Mouse (Mus musculus): ENCODE results near the gene Ube4b.
"Not testable (repeated sequence)": the region's sequence is repeated elsewhere in the genome, so short reads cannot be mapped to it uniquely, and the experiment has no call there.

Ube4b gene

GRCm38 (mm10) chr4:149426325-149427199, at the start of gene Ube4b:
TSS of gene Ube4b (minus strand) at chr4:149426749.
- DNase-seq (ENCODE audit: low read depth, low spot score) = peak; percentile 99

- no peak for DNase-seq (ENCODE audit: low read depth, low spot score)
These were observed 48.5 kb upstream of the Ube4b start for GRCm38 (mm10) chr4:149475096-149475495.

- DNase-seq (ENCODE audit: low read depth, low spot score) = no peak
These were observed 43.0 kb upstream of the Ube4b start for GRCm38 (mm10) chr4:149469557-149469956.

GRCm38 (mm10) chr4:149463435-149463950, 36.9 kb upstream of the Ube4b start:
- peak; percentile 63 for DNase-seq (ENCODE audit: low read depth, low spot score)

- no peak for DNase-seq (ENCODE audit: low read depth, low spot score)
These were observed 35.9 kb upstream of the Ube4b start for GRCm38 (mm10) chr4:149462305-149462971.

GRCm38 (mm10) chr4:149461579-149462304, 35.2 kb upstream of the Ube4b start:
- DNase-seq (ENCODE audit: low read depth, low spot score) = no peak

- peak; percentile 34 for DNase-seq (ENCODE audit: low read depth, low spot score)
These were observed 33.9 kb upstream of the Ube4b start for GRCm38 (mm10) chr4:149460475-149460874.

- no peak for DNase-seq (ENCODE audit: low read depth, low spot score)
These were observed 32.9 kb upstream of the Ube4b start for GRCm38 (mm10) chr4:149459425-149459824.

- DNase-seq (ENCODE audit: low read depth, low spot score) = no peak
These were observed 32.0 kb upstream of the Ube4b start for GRCm38 (mm10) chr4:149458526-149458925.

GRCm38 (mm10) chr4:149457831-149458430, 31.4 kb upstream of the Ube4b start:
- DNase-seq (ENCODE audit: low read depth, low spot score) = no peak

GRCm38 (mm10) chr4:149457163-149457562, 30.6 kb upstream of the Ube4b start:
- DNase-seq (ENCODE audit: low read depth, low spot score) = not testable (repeated sequence)

- DNase-seq (ENCODE audit: low read depth, low spot score) = no peak
These were observed 28.3 kb upstream of the Ube4b start, which contains the start of gene Rbp7 for GRCm38 (mm10) chr4:149454879-149455278. TSS of gene Rbp7 (minus strand) at chr4:149454978.

- DNase-seq (ENCODE audit: low read depth, low spot score) = no peak
These were observed 27.7 kb upstream of the Ube4b start for GRCm38 (mm10) chr4:149454263-149454662.

GRCm38 (mm10) chr4:149453656-149454055, 27.1 kb upstream of the Ube4b start:
- DNase-seq (ENCODE audit: low read depth, low spot score) = peak; percentile 83

GRCm38 (mm10) chr4:149450636-149451035, 24.1 kb upstream of the Ube4b start:
- peak; percentile 62 for DNase-seq (ENCODE audit: low read depth, low spot score)

- DNase-seq (ENCODE audit: low read depth, low spot score) = peak; percentile 89
These were observed 19.8 kb upstream of the Ube4b start for GRCm38 (mm10) chr4:149446309-149446708.

GRCm38 (mm10) chr4:149445868-149446267, 19.3 kb upstream of the Ube4b start:
- peak; percentile 92 for DNase-seq (ENCODE audit: low read depth, low spot score)

- peak; percentile 91 for DNase-seq (ENCODE audit: low read depth, low spot score)
These were observed 18.6 kb upstream of the Ube4b start for GRCm38 (mm10) chr4:149444964-149445701.

- DNase-seq (ENCODE audit: low read depth, low spot score) = no peak
These were observed 17.9 kb upstream of the Ube4b start for GRCm38 (mm10) chr4:149444465-149444864.

GRCm38 (mm10) chr4:149442436-149442835, 15.9 kb upstream of the Ube4b start:
- DNase-seq (ENCODE audit: low read depth, low spot score) = no peak

GRCm38 (mm10) chr4:149440576-149440975, 14.0 kb upstream of the Ube4b start:
- DNase-seq (ENCODE audit: low read depth, low spot score) = no peak
